Mouse (Mus musculus) megakaryocyte, embryonic 14.5 days (primary cell): Measurements from ENCODE around the gene Ltbp4.

Source experiments
- FLI1 ChIP-seq: IDR thresholded peaks from 2 replicates; pipeline ENCODE4 v1.6.1; 2012; ENCODE audit warnings: low read length, inconsistent platforms, mixed read lengths
- GATA1 ChIP-seq: IDR thresholded peaks from 3 replicates; pipeline ENCODE4 v1.6.1; 2012; ENCODE audit warnings: mixed read lengths, low read length, inconsistent platforms, borderline replicate concordance

GRCm38 (mm10) chr7:27277191-27277590, 60.3 kb downstream of the Ltbp4 start:
- TF ChIP-seq FLI1 (no peak), GATA1 (no peak)
